Mouse (Mus musculus) forebrain, embryonic 15.5 days (tissue): Measurements from ENCODE around the gene 4930558C23Rik. TPM values are rescaled to one million over a fixed set of nuclear protein-coding genes. Genes with fewer than 3 reads are reported as not detected.

ENCODE experiments used
- polyA plus RNA-seq: library from polyadenylated mRNA; unstranded; fragments of >200 nt; fragmentation: Nextera tagmentation; extraction: Ambion mirVana; gene quantifications from 2 replicates; pipeline ENCODE4 v1.2.1, GENCODE M21; 2015

Gene 4930558C23Rik
- polyA plus RNA-seq, 1 experiment from 2014 or later = not detected

Other genes starting within 250 kb of the 4930558C23Rik start
- 30.4 and 34.1 TPM in 2 replicates for gene Sema6c, start 242.4 kb downstream of the 4930558C23Rik start, polyA plus RNA-seq
- gene Gabpb2, start 184.9 kb downstream of the 4930558C23Rik start, polyA plus RNA-seq = 4.8 and 5.9 TPM in 2 replicates
- 88.5 and 90.0 TPM in 2 replicates for gene Cdc42se1, start 174.1 kb downstream of the 4930558C23Rik start, polyA plus RNA-seq
- gene Mllt11, start 170.7 kb downstream of the 4930558C23Rik start, polyA plus RNA-seq = 254 and 266 TPM in 2 replicates
- gene Gm128, start 161.2 kb downstream of the 4930558C23Rik start, polyA plus RNA-seq = 0.11 and 0.15 TPM in 2 replicates
- 0.10 TPM in 1 of 2 replicates, not detected in the other for gene Bnipl, start 151.6 kb downstream of the 4930558C23Rik start, polyA plus RNA-seq
- gene Mindy1, start 121.5 kb downstream of the 4930558C23Rik start, polyA plus RNA-seq = 46.1 and 46.2 TPM in 2 replicates
- gene Prune1, start 120.8 kb downstream of the 4930558C23Rik start, polyA plus RNA-seq = 42.0 and 44.4 TPM in 2 replicates
- gene Anxa9, start 95.7 kb downstream of the 4930558C23Rik start, polyA plus RNA-seq = 0.47 and 0.61 TPM in 2 replicates
- gene Cers2, start 88.0 kb downstream of the 4930558C23Rik start, polyA plus RNA-seq = 96.7 and 101 TPM in 2 replicates
- gene Setdb1, start 45.6 kb downstream of the 4930558C23Rik start, polyA plus RNA-seq = 45.2 and 48.8 TPM in 2 replicates
- 25.7 and 25.9 TPM in 2 replicates for gene Arnt, start 31.5 kb upstream of the 4930558C23Rik start, polyA plus RNA-seq
- gene Ctsk, start 96.4 kb upstream of the 4930558C23Rik start, polyA plus RNA-seq = 3.7 and 4.3 TPM in 2 replicates
- gene Ctss, start 123.9 kb upstream of the 4930558C23Rik start, polyA plus RNA-seq = 11.9 and 13.9 TPM in 2 replicates
- not detected in 2 replicates for gene Hormad1, start 156.8 kb upstream of the 4930558C23Rik start, polyA plus RNA-seq
- gene Golph3l, start 186.1 kb upstream of the 4930558C23Rik start, polyA plus RNA-seq = 32.9 and 33.4 TPM in 2 replicates
- gene Ensa, start 222.2 kb upstream of the 4930558C23Rik start, polyA plus RNA-seq = 112 and 121 TPM in 2 replicates